Mouse (Mus musculus) cerebellum, postnatal 4 days (tissue): ENCODE measurements around the gene Pard3.

ENCODE experiments used
- DNase-seq, 2 experiments: peaks; one replicate each; pipeline ENCODE4 v3.0.0; 2022; ENCODE audit warnings: low spot score in 2 of 2, mixed read lengths in 1 of 2

Pard3 gene

DNA sequence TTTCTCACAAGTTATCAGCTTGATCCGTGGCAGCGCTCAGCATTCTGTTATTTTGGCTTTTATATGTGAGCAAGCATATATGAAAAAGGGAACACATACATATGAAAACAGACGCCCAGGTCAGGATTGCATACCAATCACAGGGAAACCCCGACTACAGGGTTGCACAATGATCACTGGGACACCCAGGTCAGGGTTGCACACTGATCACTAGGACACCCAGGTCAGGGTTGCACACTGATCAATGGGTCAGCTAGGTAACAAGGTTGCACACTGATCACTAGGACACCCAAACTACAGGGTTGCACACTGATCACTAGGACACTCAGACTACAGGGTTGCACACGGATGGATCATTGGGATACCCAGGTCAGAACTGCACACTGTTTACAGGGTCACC lies 228.6 kb downstream of the Pard3 start:
- no peak for DNase-seq

- no peak for DNase-seq
These were observed 229.5 kb downstream of the Pard3 start for GRCm38 (mm10) chr8:127293025-127293729.

GRCm38 (mm10) chr8:127294061-127294460 lies 230.4 kb downstream of the Pard3 start:
- DNase-seq: no peak

DNA sequence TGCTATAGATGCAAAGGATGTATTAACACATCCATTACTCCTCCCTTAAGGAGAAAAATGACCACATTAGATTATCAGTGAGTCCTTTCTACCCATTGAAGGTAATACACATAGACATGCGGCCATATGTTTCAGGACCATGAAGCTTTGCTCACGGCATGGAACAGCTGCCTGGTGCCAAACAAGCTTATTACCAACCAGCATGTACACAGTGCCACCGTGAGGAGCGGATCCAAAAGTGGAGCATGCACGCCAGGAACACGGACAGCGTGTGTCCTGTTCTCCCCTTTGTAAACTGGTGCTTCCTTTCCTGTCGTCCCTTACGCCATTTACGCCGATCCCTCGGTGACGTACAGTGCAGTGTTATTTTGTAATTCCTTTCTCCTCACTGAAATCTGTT lies 232.2 kb downstream of the Pard3 start:
- peak in 1 of 2 experiments; percentile 47 for DNase-seq

GRCm38 (mm10) chr8:127300493-127300892 lies 236.8 kb downstream of the Pard3 start:
- no peak for DNase-seq

GRCm38 (mm10) chr8:127302847-127303445 lies 239.3 kb downstream of the Pard3 start:
- DNase-seq: no peak

DNA sequence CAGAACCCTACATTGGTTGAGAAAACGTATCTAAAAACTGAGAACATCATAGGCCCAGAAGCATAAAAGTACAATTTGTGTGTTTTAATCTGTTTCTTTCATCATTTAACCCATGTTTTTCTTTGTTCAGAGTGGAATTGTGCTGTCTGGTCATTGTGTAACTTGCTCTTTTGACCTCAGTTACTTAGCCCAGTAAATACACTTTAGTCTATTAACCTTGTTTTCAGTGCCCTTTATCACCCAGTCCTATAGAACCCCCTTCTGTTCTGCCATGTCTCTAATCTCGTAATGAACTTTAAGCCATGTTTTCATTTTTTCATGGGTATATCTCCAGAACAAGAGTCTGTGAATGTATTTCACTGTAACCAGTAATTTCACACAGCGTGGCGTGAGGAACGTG lies 243.3 kb downstream of the Pard3 start:
- no peak for DNase-seq

DNA sequence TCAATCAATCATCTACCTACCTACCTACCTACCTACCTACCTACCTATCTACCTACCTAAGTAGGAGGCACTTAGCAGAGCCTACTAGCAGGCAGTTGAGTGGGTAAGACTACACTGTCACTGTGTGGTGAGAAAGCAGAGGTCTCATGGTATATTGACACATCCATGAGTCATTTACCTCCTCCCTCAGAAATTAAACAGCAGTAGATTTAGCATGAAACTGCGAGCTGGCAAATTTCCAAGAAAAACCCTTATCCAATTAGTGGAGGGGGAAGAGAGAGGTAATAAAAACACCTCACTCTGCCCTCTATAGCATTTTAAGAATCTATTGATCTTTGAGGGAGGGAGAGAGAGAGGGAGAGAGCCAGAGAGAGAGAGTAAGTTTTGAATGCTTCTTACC lies 245.7 kb downstream of the Pard3 start:
- DNase-seq: no peak

DNA sequence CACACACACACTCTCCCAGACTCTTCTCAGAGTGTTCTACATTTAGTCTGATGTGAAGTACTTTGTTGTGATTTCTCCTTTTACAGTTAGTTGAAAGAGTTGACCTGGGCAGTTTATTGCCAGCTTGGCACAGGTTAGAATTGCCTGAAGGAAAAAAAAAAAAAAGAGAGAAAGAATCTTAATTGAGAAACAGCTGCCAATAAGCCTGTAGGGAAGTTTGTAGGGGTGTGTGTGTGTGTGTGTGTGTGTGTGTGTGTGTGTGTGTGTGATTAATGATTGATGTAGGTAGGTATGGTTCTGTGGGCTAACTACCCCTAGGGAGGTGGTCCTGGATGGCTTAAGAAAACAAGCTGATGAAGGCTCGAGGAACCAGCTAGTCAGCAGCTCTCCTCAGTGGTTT lies 252.1 kb downstream of the Pard3 start:
- no peak for DNase-seq

DNA sequence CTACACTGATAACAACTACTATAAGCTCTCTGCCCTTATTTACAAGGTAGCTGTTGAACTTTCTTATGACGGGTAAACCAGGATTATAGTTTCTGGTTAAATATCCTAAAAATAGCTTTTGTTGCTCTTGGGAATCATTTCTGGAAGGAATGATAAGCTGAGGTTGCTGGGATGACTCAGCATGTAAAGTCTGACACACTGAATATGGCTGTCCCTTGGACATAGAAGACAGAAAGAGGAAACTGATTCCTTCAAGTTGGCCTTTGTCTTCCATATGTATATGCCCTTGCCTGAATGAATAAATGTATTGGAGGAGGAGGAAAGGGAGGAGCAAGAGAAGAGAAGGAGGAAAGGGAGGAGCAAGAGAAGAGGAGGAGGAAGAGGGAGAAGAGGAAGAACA lies 254.2 kb downstream of the Pard3 start:
- no peak for DNase-seq

DNA sequence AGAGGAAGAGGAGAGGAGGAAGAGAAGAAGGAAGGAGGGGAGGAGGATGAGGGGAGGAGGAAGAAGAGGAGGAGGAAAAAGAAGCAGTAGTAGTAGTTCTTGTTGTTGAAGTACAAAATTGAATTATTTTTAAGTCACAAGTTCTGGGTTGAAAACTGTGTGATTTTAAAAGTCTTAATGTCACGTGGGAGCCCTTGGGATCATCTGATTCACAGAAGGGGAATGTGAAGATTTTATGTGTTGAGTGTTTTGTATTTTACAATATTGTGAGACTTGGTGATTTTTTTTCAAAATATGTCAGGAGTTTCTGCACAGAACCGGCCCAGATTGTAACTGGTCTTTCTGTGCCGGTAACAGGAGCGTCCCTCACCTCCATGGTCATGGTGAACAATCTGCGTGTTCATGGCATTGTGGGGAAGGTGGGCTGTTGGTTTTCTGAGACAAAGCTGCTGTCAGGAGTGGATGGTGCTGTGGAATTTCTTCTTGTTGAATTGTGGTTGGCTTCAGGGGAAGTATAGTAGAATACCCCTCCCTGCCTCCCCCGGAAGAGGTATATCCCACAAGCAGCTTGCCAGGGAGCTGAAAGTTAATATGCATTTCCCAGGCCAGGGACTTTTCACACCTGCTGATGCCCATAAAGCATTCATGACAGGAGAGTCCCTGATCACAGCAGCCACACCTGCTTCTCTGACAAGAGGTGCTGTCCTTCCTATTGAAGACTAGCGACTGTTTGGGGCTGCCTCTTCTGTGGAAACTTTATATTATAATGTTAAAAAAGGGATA lies 254.9 kb downstream of the Pard3 start:
- DNase-seq: no peak

GRCm38 (mm10) chr8:127320930-127321329 lies 257.2 kb downstream of the Pard3 start:
- DNase-seq: no peak

- DNase-seq: no peak
These were observed 260.1 kb downstream of the Pard3 start for GRCm38 (mm10) chr8:127323583-127324360.

GRCm38 (mm10) chr8:127324836-127325570 lies 261.3 kb downstream of the Pard3 start:
- DNase-seq: no peak

DNA sequence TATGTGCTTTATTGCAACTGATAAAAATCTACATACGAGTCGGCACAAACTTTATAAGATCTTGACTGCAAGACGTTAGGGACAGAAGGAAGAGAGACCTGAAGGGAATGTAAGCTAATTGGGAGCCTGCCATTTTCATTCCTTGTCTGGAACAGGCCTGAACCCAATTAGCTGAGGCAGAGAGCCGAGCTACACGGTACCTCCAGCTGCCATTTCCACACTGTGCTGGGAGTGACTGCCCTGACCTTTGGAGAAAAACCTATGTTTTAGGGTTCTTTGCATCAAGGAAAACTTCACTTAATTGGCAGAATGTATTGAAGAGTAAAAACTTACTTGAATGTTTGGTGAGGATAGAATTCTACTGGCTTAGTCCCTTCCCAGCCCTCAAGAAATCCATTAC lies 262.1 kb downstream of the Pard3 start:
- DNase-seq: no peak

- DNase-seq: no peak
These were observed 266.8 kb downstream of the Pard3 start for GRCm38 (mm10) chr8:127330258-127331187.

GRCm38 (mm10) chr8:127331751-127332150 lies 268.1 kb downstream of the Pard3 start:
- DNase-seq: peak; percentile 42 to 63

GRCm38 (mm10) chr8:127335216-127335615 lies 271.5 kb downstream of the Pard3 start:
- no peak for DNase-seq

DNA sequence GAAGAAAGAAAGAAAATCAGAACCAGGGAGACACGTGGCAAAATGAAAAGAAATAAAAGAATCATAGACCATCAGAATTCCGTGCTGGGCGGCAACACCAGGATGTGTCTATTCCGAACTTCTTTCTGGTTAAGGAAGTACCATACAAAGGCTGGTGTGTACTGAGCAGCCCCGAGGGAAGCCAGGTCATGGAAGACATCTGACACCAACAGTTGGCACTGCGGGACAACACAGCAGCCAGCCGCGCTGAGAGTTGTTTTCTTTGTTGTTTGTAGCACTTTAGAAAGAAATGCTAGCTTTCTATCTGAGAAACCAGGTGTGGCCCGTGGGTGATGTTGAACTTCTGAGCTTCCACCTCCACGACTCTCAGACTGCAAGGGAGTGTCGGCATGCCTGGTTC lies 274.5 kb downstream of the Pard3 start:
- DNase-seq: no peak

DNA sequence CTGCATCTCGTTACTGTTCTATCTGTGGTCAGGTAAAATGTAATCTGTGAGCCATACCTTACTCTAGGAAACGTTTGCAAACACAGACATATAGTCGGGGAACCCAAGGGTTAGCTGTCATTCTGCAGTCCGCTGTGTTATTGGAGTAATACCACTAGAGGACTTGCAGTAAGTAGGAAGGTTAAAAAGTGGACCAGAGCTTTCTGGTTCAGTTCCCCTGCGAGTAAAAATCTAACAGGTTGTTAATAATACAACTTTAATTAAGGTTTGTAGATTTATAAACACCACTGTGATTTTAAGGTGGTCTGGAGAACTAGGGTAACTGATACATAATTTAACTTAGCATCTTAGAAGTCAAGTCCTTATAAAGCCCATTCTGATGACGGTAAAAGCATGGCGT lies 277.4 kb downstream of the Pard3 start:
- no peak for DNase-seq
